Mouse (Mus musculus): Measurements from ENCODE around the gene Fkbp8. TPM values are rescaled to one million over a fixed set of nuclear protein-coding genes. Genes with fewer than 3 reads are reported as not detected.

The Fkbp8 gene
- polyA plus RNA-seq, 1 experiment from 2014 or later = 158 TPM

Other genes with a start within 250 kb of the Fkbp8 start
- gene Homer3, start 244.9 kb upstream of the Fkbp8 start, polyA plus RNA-seq (2015; fragmentation: Nextera tagmentation; extraction: Ambion mirVana) = 3.7 and 4.7 TPM in 2 replicates
- gene Ddx49, start 225.2 kb upstream of the Fkbp8 start, polyA plus RNA-seq (2015; fragmentation: Nextera tagmentation; extraction: Ambion mirVana) = 19.8 and 21.1 TPM in 2 replicates
- gene Cope, start 225.2 kb upstream of the Fkbp8 start, polyA plus RNA-seq (2015; fragmentation: Nextera tagmentation; extraction: Ambion mirVana) = 195 and 209 TPM in 2 replicates
- gene Cers1, start 211.9 kb upstream of the Fkbp8 start, polyA plus RNA-seq (2015; fragmentation: Nextera tagmentation; extraction: Ambion mirVana) = 0.05 and 0.24 TPM in 2 replicates
- gene Gdf1, start 197.9 kb upstream of the Fkbp8 start, polyA plus RNA-seq (2015; fragmentation: Nextera tagmentation; extraction: Ambion mirVana) = 0.18 and 0.34 TPM in 2 replicates
- 5.5 and 5.6 TPM in 2 replicates for gene Upf1, start 174.4 kb upstream of the Fkbp8 start, polyA plus RNA-seq (2015; fragmentation: Nextera tagmentation; extraction: Ambion mirVana)
- gene Comp, start 154.2 kb upstream of the Fkbp8 start, polyA plus RNA-seq (2015; fragmentation: Nextera tagmentation; extraction: Ambion mirVana) = 1.3 and 1.6 TPM in 2 replicates
- gene Crtc1, start 88.1 kb upstream of the Fkbp8 start, polyA plus RNA-seq (2015; fragmentation: Nextera tagmentation; extraction: Ambion mirVana) = 3.4 and 3.9 TPM in 2 replicates
- 5.6 and 7.1 TPM in 2 replicates for gene Klhl26, start 50.8 kb upstream of the Fkbp8 start, polyA plus RNA-seq (2015; fragmentation: Nextera tagmentation; extraction: Ambion mirVana)
- not detected in 2 replicates for gene Tmem59l, start 40.4 kb upstream of the Fkbp8 start, polyA plus RNA-seq (2015; fragmentation: Nextera tagmentation; extraction: Ambion mirVana)
- 0.83 and 1.3 TPM in 2 replicates for gene Crlf1, start 34.6 kb upstream of the Fkbp8 start, polyA plus RNA-seq (2015; fragmentation: Nextera tagmentation; extraction: Ambion mirVana)
- gene Rex1bd, start 21.0 kb upstream of the Fkbp8 start, polyA plus RNA-seq (2015; fragmentation: Nextera tagmentation; extraction: Ambion mirVana) = 53.7 and 55.6 TPM in 2 replicates
- 490 and 558 TPM in 2 replicates for gene Uba52, start 16.9 kb upstream of the Fkbp8 start, polyA plus RNA-seq (2015; fragmentation: Nextera tagmentation; extraction: Ambion mirVana)
- gene Kxd1, start 232 bp downstream of the Fkbp8 start, polyA plus RNA-seq (2015; fragmentation: Nextera tagmentation; extraction: Ambion mirVana) = 27.6 and 29.0 TPM in 2 replicates
- gene Ell, start 11.7 kb downstream of the Fkbp8 start, polyA plus RNA-seq (2015; fragmentation: Nextera tagmentation; extraction: Ambion mirVana) = 12.9 and 16.8 TPM in 2 replicates
- gene Isyna1, start 66.6 kb downstream of the Fkbp8 start, polyA plus RNA-seq (2015; fragmentation: Nextera tagmentation; extraction: Ambion mirVana) = 35.0 and 38.0 TPM in 2 replicates
- gene Ssbp4, start 81.1 kb downstream of the Fkbp8 start, polyA plus RNA-seq (2015; fragmentation: Nextera tagmentation; extraction: Ambion mirVana) = 25.1 and 32.3 TPM in 2 replicates
- gene Lrrc25, start 88.4 kb downstream of the Fkbp8 start, polyA plus RNA-seq (2015; fragmentation: Nextera tagmentation; extraction: Ambion mirVana) = 7.5 and 9.0 TPM in 2 replicates
- gene Gdf15, start 104.7 kb downstream of the Fkbp8 start, polyA plus RNA-seq (2015; fragmentation: Nextera tagmentation; extraction: Ambion mirVana) = 2.7 and 3.1 TPM in 2 replicates
- 18.9 and 20.5 TPM in 2 replicates for gene Pgpep1, start 132.7 kb downstream of the Fkbp8 start, polyA plus RNA-seq (2015; fragmentation: Nextera tagmentation; extraction: Ambion mirVana)
- 104 and 113 TPM in 2 replicates for gene Lsm4, start 145.5 kb downstream of the Fkbp8 start, polyA plus RNA-seq (2015; fragmentation: Nextera tagmentation; extraction: Ambion mirVana)
- 12.3 and 17.5 TPM in 2 replicates for gene Jund, start 171.2 kb downstream of the Fkbp8 start, polyA plus RNA-seq (2015; fragmentation: Nextera tagmentation; extraction: Ambion mirVana)
- 0.02 TPM in 1 of 2 replicates, not detected in the other for gene Iqcn, start 175.7 kb downstream of the Fkbp8 start, polyA plus RNA-seq (2015; fragmentation: Nextera tagmentation; extraction: Ambion mirVana)
- 0.40 and 0.47 TPM in 2 replicates for gene Gm3336, start 190.8 kb downstream of the Fkbp8 start, polyA plus RNA-seq (2015; fragmentation: Nextera tagmentation; extraction: Ambion mirVana)
- gene Pde4c, start 196.0 kb downstream of the Fkbp8 start, polyA plus RNA-seq (2015; fragmentation: Nextera tagmentation; extraction: Ambion mirVana) = 1.5 and 2.2 TPM in 2 replicates
- 2.2 and 3.4 TPM in 2 replicates for gene Rab3a, start 227.0 kb downstream of the Fkbp8 start, polyA plus RNA-seq (2015; fragmentation: Nextera tagmentation; extraction: Ambion mirVana)
- 31.4 and 32.1 TPM in 2 replicates for gene Mpv17l2, start 233.2 kb downstream of the Fkbp8 start, polyA plus RNA-seq (2015; fragmentation: Nextera tagmentation; extraction: Ambion mirVana)
- 12.2 and 13.9 TPM in 2 replicates for gene Pik3r2, start 249.0 kb downstream of the Fkbp8 start, polyA plus RNA-seq (2015; fragmentation: Nextera tagmentation; extraction: Ambion mirVana)

All from liver, embryonic 16.5 days (tissue).